Mouse (Mus musculus) hindbrain, embryonic 16.5 days (tissue): ENCODE results near the gene Slc30a6. TPM values are rescaled to one million over a fixed set of nuclear protein-coding genes. Genes with fewer than 3 reads are reported as not detected.

Experiments
- ATAC-seq: fragments of 200-750 bp; cut with Nextera tagmentation; 2 replicates; pipeline ENCODE4 v1.8.0; 2017; ENCODE audit warnings: moderate TSS enrichment, moderate library complexity
- H3K27ac ChIP-seq: fragments of 300-500 bp; sonication (generic); 2 replicates; pipeline ENCODE4 v1.5.1; 2014; ENCODE audit warnings: low read depth, mild to moderate bottlenecking, control low read depth, low read length, moderate library complexity
- H3K27me3 ChIP-seq: fragments of 300-500 bp; sonication (generic); replicated peaks from 2 replicates; pipeline ENCODE4 v1.6.1; 2014; ENCODE audit warnings: low read length; ENCODE audit not compliant: control insufficient read depth, insufficient read depth
- H3K36me3 ChIP-seq: fragments of 300-500 bp; sonication (generic); 2 replicates; pipeline ENCODE4 v1.6.1; 2014; ENCODE audit warnings: mild to moderate bottlenecking, low read length, moderate library complexity, mixed read lengths; ENCODE audit not compliant: control insufficient read depth, insufficient read depth
- H3K4me1 ChIP-seq: fragments of 300-500 bp; sonication (generic); 2 replicates; pipeline ENCODE4 v1.6.1; 2014; ENCODE audit warnings: low read depth, low read length; ENCODE audit not compliant: control insufficient read depth, insufficient read depth
- H3K4me2 ChIP-seq: fragments of 300-500 bp; sonication (generic); 2 replicates; pipeline ENCODE4 v1.6.1; 2014; ENCODE audit warnings: mild to moderate bottlenecking, low read length, control low read depth, moderate library complexity
- H3K4me3 ChIP-seq: fragments of 300-500 bp; sonication (generic); 2 replicates; pipeline ENCODE4 v1.5.1; 2014; ENCODE audit warnings: mild to moderate bottlenecking, low read length, control low read depth, moderate library complexity
- H3K9ac ChIP-seq: fragments of 300-500 bp; sonication (generic); 2 replicates; pipeline ENCODE4 v1.6.1; 2014; ENCODE audit warnings: low read depth, mild to moderate bottlenecking, control low read depth, low read length, moderate library complexity
- H3K9me3 ChIP-seq: fragments of 300-500 bp; sonication (generic); 2 replicates; pipeline ENCODE4 v1.6.1; 2014; ENCODE audit warnings: mild to moderate bottlenecking, low read length, moderate library complexity; ENCODE audit not compliant: control insufficient read depth
- WGBS: fragments of 180-500 bp; shearing (Covaris S2); extraction: QIAGEN DNeasy Blood & Tissue Kit; methylation state at CpG from one replicate; pipeline ENCODE4 v1.1.7; 2014; 5-methylcytosine and 5-hydroxymethylcytosine counted together
- polyA plus RNA-seq: library from polyadenylated mRNA; unstranded; fragments of >200 nt; fragmentation: Nextera tagmentation; extraction: Ambion mirVana; gene quantifications from 2 replicates; pipeline ENCODE4 v1.2.1, GENCODE M21; 2015

The Slc30a6 gene
- 30.7 and 31.8 TPM in 2 replicates for polyA plus RNA-seq

DNA sequence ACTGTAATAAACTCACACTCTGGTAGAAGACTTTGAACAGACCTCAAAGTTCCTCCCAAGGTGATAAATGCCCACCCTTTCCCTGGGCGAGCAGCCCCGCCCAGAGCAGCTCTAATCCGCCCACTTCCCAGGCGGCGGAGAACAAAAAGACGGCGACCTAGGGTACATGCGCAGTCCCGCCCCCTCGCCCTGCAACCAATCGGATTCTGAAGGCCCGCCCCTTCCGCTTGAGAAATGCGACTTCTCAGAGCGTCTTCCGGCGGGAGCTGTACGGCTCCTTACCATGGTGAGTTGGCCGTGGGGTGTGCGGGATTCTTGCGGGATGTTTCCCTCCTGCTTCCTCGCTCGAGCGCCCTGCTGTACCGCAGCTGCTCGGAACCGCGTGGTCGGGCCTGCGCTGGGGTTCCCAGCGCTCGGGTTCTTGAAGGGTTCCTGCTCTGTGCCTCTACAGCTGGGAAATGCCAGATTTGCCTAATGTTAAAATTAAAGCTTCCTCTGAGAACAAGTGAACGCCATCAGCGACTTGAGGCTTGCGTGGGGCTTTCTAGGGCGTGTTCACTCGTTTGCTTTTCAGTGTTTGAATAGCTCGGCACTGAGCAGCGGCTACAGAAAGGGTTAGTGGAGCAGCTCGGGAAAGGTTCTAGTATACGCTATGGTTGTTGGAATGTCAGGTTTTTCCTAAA is at the start of gene Slc30a6:
Gene Slc30a6 (plus strand): TSS at position 226 of the 683 bp plus-strand sequence.
- peak within 1 kb of the TSS; percentile 93 for H3K27ac ChIP-seq
- H3K4me1 ChIP-seq, result peaks cover 11% of the 10 kb centered on the region
- WGBS, result under 1% methylated on average over 41 of the region's 41 CpGs
- H3K4me2 ChIP-seq, result peak within 1 kb of the TSS; percentile 82
- no peaks in the 10 kb centered on the region for H3K9me3 ChIP-seq
- no peaks in the 10 kb centered on the region for H3K36me3 ChIP-seq
- peak within 1 kb of the TSS; percentile 94 for H3K9ac ChIP-seq
- peak within 1 kb of the TSS; percentile 92 for H3K4me3 ChIP-seq
- peak; percentile 99 for ATAC-seq
- no peaks in the 10 kb centered on the region for H3K27me3 ChIP-seq

- no peak for ATAC-seq
- no peak overlapping the region for H3K27ac ChIP-seq
- WGBS, result 94% methylated on average over 1 of the region's 1 CpGs
- no peaks in the 10 kb centered on the region for H3K4me1 ChIP-seq
- H3K27me3 ChIP-seq, result no peaks in the 10 kb centered on the region
- H3K4me2 ChIP-seq, result no peak overlapping the region
- H3K9ac ChIP-seq, result no peak overlapping the region
- no peaks in the 10 kb centered on the region for H3K9me3 ChIP-seq
- peaks cover 19% of the 10 kb centered on the region for H3K36me3 ChIP-seq
- no peak overlapping the region for H3K4me3 ChIP-seq
Measured at GRCm38 (mm10) chr17:74363592-74363991, 31.8 kb upstream of the Slc30a6 start.

GRCm38 (mm10) chr17:74376916-74377315 is 18.5 kb upstream of the Slc30a6 start:
- H3K36me3 ChIP-seq, result peaks cover 41% of the 10 kb centered on the region
- WGBS, result 100% methylated on average over 1 of the region's 1 CpGs

GRCm38 (mm10) chr17:74386657-74387056 is 8.8 kb upstream of the Slc30a6 start:
- no peak for ATAC-seq
- H3K4me1 ChIP-seq, result no peaks in the 10 kb centered on the region
- H3K4me2 ChIP-seq, result no peak overlapping the region
- H3K9me3 ChIP-seq, result no peaks in the 10 kb centered on the region
- no peak overlapping the region for H3K27ac ChIP-seq
- H3K36me3 ChIP-seq, result peaks cover 31% of the 10 kb centered on the region
- no peak overlapping the region for H3K4me3 ChIP-seq
- no peaks in the 10 kb centered on the region for H3K27me3 ChIP-seq
- no peak overlapping the region for H3K9ac ChIP-seq

More at GRCm38 (mm10) chr17:74376916-74377315, 18.5 kb upstream of the Slc30a6 start:
- Histone ChIP-seq H3K4me2 (no peak overlapping the region), H3K27me3 (no peaks in the 10 kb centered on the region), H3K9me3 (no peaks in the 10 kb centered on the region), H3K27ac (no peak overlapping the region), H3K4me1 (no peaks in the 10 kb centered on the region), H3K4me3 (no peak overlapping the region), H3K9ac (no peak overlapping the region)
- no peak for ATAC-seq

GRCm38 (mm10) chr17:74389847-74390246 is 5.6 kb upstream of the Slc30a6 start:
- Histone ChIP-seq H3K9me3 (no peaks in the 10 kb centered on the region), H3K27ac (no peak overlapping the region), H3K4me3 (no peak overlapping the region), H3K4me2 (no peak overlapping the region), H3K4me1 (peaks cover 2% of the 10 kb centered on the region), H3K9ac (no peak overlapping the region), H3K27me3 (no peaks in the 10 kb centered on the region), H3K36me3 (peaks cover 12% of the 10 kb centered on the region)
- WGBS, result 80% methylated on average over 3 of the region's 3 CpGs
- ATAC-seq, result no peak

GRCm38 (mm10) chr17:74394381-74394780 is 1.0 kb upstream of the Slc30a6 start:
- no peaks in the 10 kb centered on the region for H3K27me3 ChIP-seq
- no peak overlapping the region for H3K4me3 ChIP-seq
- H3K4me2 ChIP-seq, result no peak overlapping the region
- no peak overlapping the region for H3K9ac ChIP-seq
- H3K27ac ChIP-seq, result no peak overlapping the region
- no peak for ATAC-seq
- peaks cover 11% of the 10 kb centered on the region for H3K4me1 ChIP-seq
- no peaks in the 10 kb centered on the region for H3K36me3 ChIP-seq
- no peaks in the 10 kb centered on the region for H3K9me3 ChIP-seq
- 81% methylated on average over 2 of the region's 2 CpGs for WGBS

DNA sequence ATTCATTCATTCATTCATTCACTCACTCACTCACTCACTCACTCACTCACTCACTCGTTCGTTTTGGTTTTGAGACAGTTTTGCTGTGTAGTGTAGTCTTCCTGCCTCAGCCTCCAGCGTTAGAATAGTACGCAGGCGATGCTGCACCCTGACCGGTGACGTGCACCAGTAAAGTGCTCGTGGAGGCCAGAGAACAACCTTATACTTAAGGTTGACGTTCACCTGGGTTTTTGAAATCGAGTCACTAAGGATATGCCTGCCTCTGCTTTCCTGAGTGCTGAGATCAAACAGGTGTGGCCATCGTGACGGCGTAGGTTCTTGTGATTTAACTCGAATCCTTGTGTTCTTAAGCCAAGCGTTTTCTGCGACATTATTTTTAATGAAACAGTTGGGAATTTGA is 553 bp upstream of the Slc30a6 start:
- Histone ChIP-seq H3K27ac (peak overlapping the region; percentile 56), H3K9me3 (no peaks in the 10 kb centered on the region), H3K4me2 (peak overlapping the region; percentile 79), H3K9ac (peak overlapping the region; percentile 59), H3K4me3 (peak overlapping the region; percentile 92), H3K36me3 (no peaks in the 10 kb centered on the region), H3K4me1 (peaks cover 11% of the 10 kb centered on the region), H3K27me3 (no peaks in the 10 kb centered on the region)
- ATAC-seq, result peak; percentile 31
- WGBS, result 29% methylated on average over 16 of the region's 16 CpGs

GRCm38 (mm10) chr17:74396766-74397165 is 1.4 kb downstream of the Slc30a6 start:
- WGBS, result 77% methylated on average over 4 of the region's 4 CpGs
- no peak overlapping the region for H3K27ac ChIP-seq
- H3K36me3 ChIP-seq, result peaks cover under 1% of the 10 kb centered on the region; the same call in 1 of the 2 replicates
- H3K27me3 ChIP-seq, result no peaks in the 10 kb centered on the region
- no peak overlapping the region for H3K9ac ChIP-seq
- ATAC-seq, result no peak
- no peaks in the 10 kb centered on the region for H3K9me3 ChIP-seq
- peak overlapping the region; percentile 82 for H3K4me2 ChIP-seq
- H3K4me3 ChIP-seq, result no peak overlapping the region
- H3K4me1 ChIP-seq, result peaks cover 11% of the 10 kb centered on the region

- Histone ChIP-seq H3K4me1 (peaks cover 11% of the 10 kb centered on the region), H3K4me3 (no peak overlapping the region), H3K9me3 (no peaks in the 10 kb centered on the region), H3K36me3 (peaks cover 5% of the 10 kb centered on the region; the same call in 1 of the 2 replicates), H3K4me2 (no peak overlapping the region), H3K27ac (no peak overlapping the region), H3K27me3 (no peaks in the 10 kb centered on the region), H3K9ac (no peak overlapping the region)
- no peak for ATAC-seq
- 85% methylated on average over 2 of the region's 2 CpGs for WGBS
Measured at GRCm38 (mm10) chr17:74397173-74397572, 1.8 kb downstream of the Slc30a6 start.
